Mouse (Mus musculus) CH12.LX (cell line): ENCODE results near the gene Tbl2. TPM values are rescaled to one million over a fixed set of nuclear protein-coding genes. Genes with fewer than 3 reads are reported as not detected.

ENCODE experiments used
- DNase-seq: peaks from one replicate; pipeline ENCODE4 v3.0.0-alpha.2; 2013; ENCODE audit errors: extremely low read depth
- H3K27ac ChIP-seq: 2 replicates; pipeline ENCODE4 v1.5.1; 2012; ENCODE audit warnings: low read depth, mild to moderate bottlenecking, control low read depth, moderate library complexity; ENCODE audit not compliant: insufficient read depth
- H3K27me3 ChIP-seq: replicated peaks from 2 replicates; pipeline ENCODE3; 2012; ENCODE audit warnings: inconsistent platforms
- H3K36me3 ChIP-seq, 2 experiments: replicated peaks in 1 of 2; 2 replicates each; pipeline versions ENCODE3 to v1.6.1; 2012; ENCODE audit warnings: inconsistent platforms in 1 of 2, low read length in 1 of 2, mild to moderate bottlenecking in 1 of 2, mixed read lengths in 1 of 2, moderate library complexity in 1 of 2; ENCODE audit not compliant: control insufficient read depth in 1 of 2, insufficient read depth in 1 of 2
- H3K4me1 ChIP-seq, 2 experiments: 2 replicates each; pipeline ENCODE4 v1.6.1; 2012; ENCODE audit warnings: inconsistent platforms in 1 of 2, moderate library complexity in 1 of 2; ENCODE audit not compliant: insufficient read depth in 2 of 2, control insufficient read depth in 1 of 2
- H3K4me2 ChIP-seq: 2 replicates; pipeline ENCODE4 v1.6.1; 2012; ENCODE audit warnings: low read depth, mild to moderate bottlenecking, control low read depth; ENCODE audit not compliant: poor library complexity, insufficient read depth, severe bottlenecking
- H3K4me3 ChIP-seq, 3 experiments: fragments of 150-350 bp in 1 of 3; sonication (generic) in 1 of 3; replicated peaks in 1 of 3; 2 replicates each; pipeline versions ENCODE3 to v1.5.1; 2011 to 2012; ENCODE audit warnings: low read depth in 2 of 3, low read length in 2 of 3, mild to moderate bottlenecking in 2 of 3, moderate library complexity in 2 of 3, control low read depth in 1 of 3, improper control_type of control experiment in 1 of 3, inconsistent platforms in 1 of 3, mixed read lengths in 1 of 3; ENCODE audit not compliant: poor library complexity in 1 of 3
- H3K79me2 ChIP-seq: replicated peaks from 2 replicates; pipeline ENCODE4 v1.6.1; 2012; ENCODE audit warnings: mild to moderate bottlenecking, moderate library complexity; ENCODE audit not compliant: control insufficient read depth, poor library complexity, insufficient read depth, severe bottlenecking; ENCODE audit errors: extremely low read depth
- H3K9ac ChIP-seq: 2 replicates; pipeline ENCODE4 v1.6.1; 2012; ENCODE audit warnings: low read depth, mild to moderate bottlenecking, control low read depth, moderate library complexity; ENCODE audit not compliant: insufficient read depth
- H3K9me3 ChIP-seq: replicated peaks from 2 replicates; pipeline ENCODE3; 2012; ENCODE audit warnings: low read length, inconsistent platforms, mixed read lengths
- BHLHE40 ChIP-seq: IDR thresholded peaks from 2 replicates; pipeline ENCODE4 v1.6.1; 2011; ENCODE audit warnings: mild to moderate bottlenecking, low read depth, low read length, improper control_type of control experiment
- CHD1 ChIP-seq: IDR thresholded peaks from 2 replicates; pipeline ENCODE4 v1.6.1; 2012; ENCODE audit warnings: low read depth, low read length, improper control_type of control experiment, inconsistent platforms
- CHD2 ChIP-seq: IDR thresholded peaks from 2 replicates; pipeline ENCODE4 v1.6.1; 2011; ENCODE audit warnings: low read length, improper control_type of control experiment
- CTCF ChIP-seq, 2 experiments: IDR thresholded peaks in 1 of 2; conservative IDR thresholded peaks in 1 of 2; 2 replicates each; pipeline ENCODE4 v1.5.1; 2011 to 2012; ENCODE audit warnings: low read depth in 2 of 2, low read length in 2 of 2, improper control_type of control experiment in 1 of 2, inconsistent platforms in 1 of 2, mild to moderate bottlenecking in 1 of 2, moderate library complexity in 1 of 2
- E2F4 ChIP-seq: IDR thresholded peaks from 2 replicates; pipeline ENCODE4 v1.6.1; 2011; ENCODE audit warnings: low read depth, low read length, improper control_type of control experiment; ENCODE audit not compliant: insufficient replicate concordance
- ELF1 ChIP-seq: IDR thresholded peaks from 2 replicates; pipeline ENCODE4 v1.6.1; 2014; ENCODE audit warnings: low read depth, mild to moderate bottlenecking, inconsistent platforms, low read length, improper control_type of control experiment
- EP300 ChIP-seq: IDR thresholded peaks from 2 replicates; pipeline ENCODE4 v1.6.1; 2011; ENCODE audit warnings: low read length, improper control_type of control experiment
- ETS1 ChIP-seq: conservative IDR thresholded peaks from 2 replicates; pipeline ENCODE4 v1.6.1; 2012; ENCODE audit warnings: low read depth, mild to moderate bottlenecking, inconsistent platforms, low read length, improper control_type of control experiment, moderate library complexity
- GABPA ChIP-seq: IDR thresholded peaks from 2 replicates; pipeline ENCODE4 v1.6.1; 2012; ENCODE audit warnings: low read depth, low read length, improper control_type of control experiment, inconsistent platforms; ENCODE audit not compliant: insufficient replicate concordance
- HCFC1 ChIP-seq: IDR thresholded peaks from 2 replicates; pipeline ENCODE4 v1.6.1; 2012; ENCODE audit warnings: low read depth, mild to moderate bottlenecking, inconsistent platforms, low read length, improper control_type of control experiment
- JUN ChIP-seq: IDR thresholded peaks from 2 replicates; pipeline ENCODE4 v1.6.1; 2011; ENCODE audit warnings: low read depth, mild to moderate bottlenecking, low read length, improper control_type of control experiment, moderate library complexity; ENCODE audit not compliant: insufficient read depth
- JUND ChIP-seq: conservative IDR thresholded peaks from 2 replicates; pipeline ENCODE4 v1.6.1; 2011; ENCODE audit warnings: low read depth, low read length, improper control_type of control experiment
- MAFK ChIP-seq: IDR thresholded peaks from 2 replicates; pipeline ENCODE4 v1.6.1; 2011; ENCODE audit warnings: low read length, improper control_type of control experiment; ENCODE audit not compliant: insufficient replicate concordance
- MAX ChIP-seq: IDR thresholded peaks from 2 replicates; pipeline ENCODE4 v1.6.1; 2011; ENCODE audit warnings: low read length, improper control_type of control experiment
- MAZ ChIP-seq: IDR thresholded peaks from 2 replicates; pipeline ENCODE4 v1.6.1; 2012; ENCODE audit warnings: low read depth, mild to moderate bottlenecking, inconsistent platforms, low read length, improper control_type of control experiment, moderate library complexity
- MEF2A ChIP-seq: IDR thresholded peaks from 2 replicates; pipeline ENCODE4 v1.6.1; 2014; ENCODE audit warnings: low read depth, mild to moderate bottlenecking, inconsistent platforms, low read length, improper control_type of control experiment, borderline replicate concordance
- MXI1 ChIP-seq: IDR thresholded peaks from 2 replicates; pipeline ENCODE4 v1.6.1; 2011; ENCODE audit warnings: mild to moderate bottlenecking, low read depth, low read length, improper control_type of control experiment
- MYC ChIP-seq: IDR thresholded peaks from 2 replicates; pipeline ENCODE4 v1.6.1; 2011; ENCODE audit warnings: low read depth, mild to moderate bottlenecking, improper control_type of control experiment, low read length
- NELFE ChIP-seq: IDR thresholded peaks from 2 replicates; pipeline ENCODE4 v1.6.1; 2011; ENCODE audit warnings: low read depth, low read length, improper control_type of control experiment
- POLR2A ChIP-seq: IDR thresholded peaks from 2 replicates; pipeline ENCODE4 v1.6.1; 2011; ENCODE audit warnings: low read depth, mild to moderate bottlenecking, improper control_type of control experiment, low read length
- RAD21 ChIP-seq: IDR thresholded peaks from 2 replicates; pipeline ENCODE4 v1.6.1; 2011; ENCODE audit warnings: low read depth, mild to moderate bottlenecking, low read length, improper control_type of control experiment, moderate library complexity
- RCOR1 ChIP-seq: conservative IDR thresholded peaks from 2 replicates; pipeline ENCODE4 v1.6.1; 2012; ENCODE audit warnings: low read depth, mild to moderate bottlenecking, inconsistent platforms, low read length, improper control_type of control experiment
- SIN3A ChIP-seq: IDR thresholded peaks from 2 replicates; pipeline ENCODE4 v1.6.1; 2012; ENCODE audit warnings: low read length, improper control_type of control experiment, inconsistent platforms
- SMC3 ChIP-seq: IDR thresholded peaks from 2 replicates; pipeline ENCODE4 v1.6.1; 2011; ENCODE audit warnings: low read depth, low read length, improper control_type of control experiment
- TBP ChIP-seq: conservative IDR thresholded peaks from 2 replicates; pipeline ENCODE4 v1.6.1; 2011; ENCODE audit warnings: low read depth, low read length, improper control_type of control experiment
- TCF12 ChIP-seq: IDR thresholded peaks from 2 replicates; pipeline ENCODE4 v1.6.1; 2014; ENCODE audit warnings: low read depth, mild to moderate bottlenecking, inconsistent platforms, low read length, improper control_type of control experiment
- UBTF ChIP-seq: IDR thresholded peaks from 2 replicates; pipeline ENCODE4 v1.6.1; 2012; ENCODE audit warnings: low read depth, mild to moderate bottlenecking, inconsistent platforms, low read length, improper control_type of control experiment, moderate library complexity
- ZC3H11A ChIP-seq: IDR thresholded peaks from 2 replicates; pipeline ENCODE4 v1.6.1; 2012; ENCODE audit warnings: low read depth, mild to moderate bottlenecking, inconsistent platforms, low read length, improper control_type of control experiment
- ZKSCAN1 ChIP-seq: IDR thresholded peaks from 2 replicates; pipeline ENCODE4 v1.6.1; 2012; ENCODE audit warnings: low read depth, inconsistent platforms, low read length, improper control_type of control experiment, borderline replicate concordance
- ZMIZ1 ChIP-seq: IDR thresholded peaks from 2 replicates; pipeline ENCODE4 v1.6.1; 2012; ENCODE audit warnings: low read depth, mild to moderate bottlenecking, inconsistent platforms, low read length, improper control_type of control experiment
- dilution Hi-C: fragments of 300-500 bp; cut with MboI; formaldehyde crosslinking; loops from 2 replicates; pipeline ENCODE4 v1.14.3; 2020; ENCODE audit warnings: low sequenced_read_pairs; ENCODE audit not compliant: extremely low pct_unique_long_range_greater_than_20kb, extremely low pct_ligation_motif_present
- in situ Hi-C: fragments of 300-500 bp; cut with MboI; formaldehyde crosslinking; loops from 3 replicates; pipeline ENCODE4 v1.14.3; 2019; ENCODE audit warnings: low sequenced_read_pairs, low pct_ligation_motif_present, low pct_unique_long_range_greater_than_20kb, mixed read lengths
- polyA plus RNA-seq: library from polyadenylated mRNA; unstranded; fragments of >175 nt; gene quantifications from 2 replicates; pipeline ENCODE4 v1.2.1, GENCODE M21; 2012; ENCODE audit warnings: low read depth; ENCODE audit not compliant: insufficient read length
- total RNA-seq, 2 experiments: library from RNA; depleted of rRNA; stranded (reverse); fragments of 300-350 nt in 1 of 2; fragments of >200 nt in 1 of 2; gene quantifications; 2 replicates each; pipeline ENCODE4 v1.2.3; 2012 to 2014

Gene Tbl2
- total and polyA plus RNA-seq, 3 experiments, result 20.0 to 31.9 (median 24.8) TPM

- no peak for TF ChIP-seq SIN3A
- TF ChIP-seq UBTF, result no peak
- no peak for TF ChIP-seq ELF1
- no peak for TF ChIP-seq CHD2
- TF ChIP-seq E2F4, result no peak
- no peak for TF ChIP-seq POLR2A
- TF ChIP-seq TBP, result no peak
- no peak for TF ChIP-seq ZMIZ1
- TF ChIP-seq JUN, result no peak
- Histone ChIP-seq H3K9ac (no peak overlapping the region), H3K4me3 (no peak overlapping the region), H3K36me3 (peaks cover 3 to 18% of the 10 kb centered on the region in 2 experiments), H3K27ac (no peak overlapping the region), H3K27me3 (no peaks in the 10 kb centered on the region), H3K9me3 (no peaks in the 10 kb centered on the region), H3K4me2 (no peak overlapping the region), H3K4me1 (peaks cover 9 to 30% of the 10 kb centered on the region in 2 experiments), H3K79me2 (peaks cover 13% of the 10 kb centered on the region)
- in situ Hi-C loops (no loop called here), dilution Hi-C loops (no loop called here)
- no peak for DNase-seq
Measured at GRCm38 (mm10) chr5:135167469-135167868, 18.0 kb downstream of the Tbl2 start.

GRCm38 (mm10) chr5:135168063-135169062, 18.9 kb downstream of the Tbl2 start, which contains the start of gene Bcl7b:
Gene Bcl7b, plus strand, starts transcription at chr5:135168283.
- peaks cover 9 to 30% of the 10 kb centered on the region in 2 experiments for H3K4me1 ChIP-seq
- dilution Hi-C loops, result no loop called here
- peaks cover 13% of the 10 kb centered on the region for H3K79me2 ChIP-seq
- TF ChIP-seq NELFE (peak; percentile 58), RCOR1 (no peak), JUND (no peak), ELF1 (peak; percentile 97), CTCF (conservative IDR thresholded peaks at IDR 0.05 in 1 of 2, IDR thresholded peaks at IDR 0.05 in 1 of 2; ENCODE audit: low read depth in 2 of 2, low read length in 2 of 2) (no peak), MXI1 (peak; percentile 42; the same call in 1 of the 2 replicates), RAD21 (no peak), UBTF (0 out of 2 replicates have a peak, but pooled peaks have one; percentile 61), CHD1 (no peak), ETS1 (peak; percentile 22), SMC3 (no peak), MEF2A (peak; percentile 57), TBP (peak; percentile 68; the same call in 1 of the 2 replicates), POLR2A (peak; percentile 79), BHLHE40 (peak; percentile 93), ZKSCAN1 (no peak), MAFK (no peak), ZC3H11A (no peak), MAZ (peak; percentile 88; the same call in 1 of the 2 replicates), HCFC1 (peak; percentile 81), EP300 (no peak), TCF12 (peak; percentile 71), MYC (peak; percentile 83), MAX (peak; percentile 99), GABPA (no peak)

More at GRCm38 (mm10) chr5:135168063-135169062, 18.9 kb downstream of the Tbl2 start, which contains the start of gene Bcl7b:
- Histone ChIP-seq H3K4me3 (peak within 1 kb of the TSS; percentile 72 to 81 (median 77)), H3K27me3 (no peaks in the 10 kb centered on the region), H3K9ac (peak within 1 kb of the TSS; percentile 88), H3K27ac (peak within 1 kb of the TSS; percentile 82), H3K4me2 (peak within 1 kb of the TSS; percentile 89), H3K9me3 (no peaks in the 10 kb centered on the region), H3K36me3 (peaks cover 8 to 21% of the 10 kb centered on the region in 2 experiments)
- peak; percentile 97 for DNase-seq
- in situ Hi-C loops, result no loop called here
